Mouse (Mus musculus): ENCODE results near the gene Anxa4.

Anxa4 gene

GRCm38 (mm10) chr6:86793021-86793815 is at the start of gene Anxa4:
TSS of gene Anxa4 (minus strand) at chr6:86793584.
- peak; percentile 62 for DNase-seq

- no peak for DNase-seq
Measured at GRCm38 (mm10) chr6:86841949-86842348, 48.6 kb upstream of the Anxa4 start.

GRCm38 (mm10) chr6:86839089-86839488 is 45.7 kb upstream of the Anxa4 start:
- no peak for DNase-seq

GRCm38 (mm10) chr6:86832802-86833502 is 39.6 kb upstream of the Anxa4 start:
- no peak for DNase-seq

- DNase-seq: no peak
Measured at GRCm38 (mm10) chr6:86830738-86831500, 37.5 kb upstream of the Anxa4 start.

- DNase-seq: no peak
Measured at GRCm38 (mm10) chr6:86829768-86830167, 36.4 kb upstream of the Anxa4 start.

- peak; percentile 70 for DNase-seq
Measured at GRCm38 (mm10) chr6:86827432-86827831, 34.0 kb upstream of the Anxa4 start.

- DNase-seq: peak; percentile 61
Measured at GRCm38 (mm10) chr6:86824401-86824800, 31.0 kb upstream of the Anxa4 start.

- DNase-seq: peak; percentile 70
Measured at GRCm38 (mm10) chr6:86823824-86824223, 30.4 kb upstream of the Anxa4 start.

- DNase-seq: peak; percentile 56
Measured at GRCm38 (mm10) chr6:86823051-86823431, 29.7 kb upstream of the Anxa4 start.

GRCm38 (mm10) chr6:86822285-86823050 is 29.1 kb upstream of the Anxa4 start:
- DNase-seq: peak; percentile 43

- DNase-seq: peak; percentile 59
Measured at GRCm38 (mm10) chr6:86820690-86821089, 27.3 kb upstream of the Anxa4 start.

- no peak for DNase-seq
Measured at GRCm38 (mm10) chr6:86819926-86820325, 26.5 kb upstream of the Anxa4 start.

- DNase-seq: no peak
Measured at GRCm38 (mm10) chr6:86818914-86819313, 25.5 kb upstream of the Anxa4 start.

- peak; percentile 45 for DNase-seq
Measured at GRCm38 (mm10) chr6:86816586-86816985, 23.2 kb upstream of the Anxa4 start.

- DNase-seq: no peak
Measured at GRCm38 (mm10) chr6:86815436-86815835, 22.1 kb upstream of the Anxa4 start.

- no peak for DNase-seq
Measured at GRCm38 (mm10) chr6:86814926-86815325, 21.5 kb upstream of the Anxa4 start.

- peak; percentile 86 for DNase-seq
Measured at GRCm38 (mm10) chr6:86813341-86813740, 20.0 kb upstream of the Anxa4 start.

- no peak for DNase-seq
Measured at GRCm38 (mm10) chr6:86812919-86813318, 19.5 kb upstream of the Anxa4 start.

- DNase-seq: peak; percentile 79
Measured at GRCm38 (mm10) chr6:86806455-86807086, 13.2 kb upstream of the Anxa4 start.

GRCm38 (mm10) chr6:86804646-86805045 is 11.3 kb upstream of the Anxa4 start:
- no peak for DNase-seq

GRCm38 (mm10) chr6:86801431-86801830 is 8.0 kb upstream of the Anxa4 start:
- DNase-seq: no peak
